Mouse (Mus musculus) intestine, embryonic 16.5 days (tissue): ENCODE data around the gene BC067074. TPM values are rescaled to one million over a fixed set of nuclear protein-coding genes. Genes with fewer than 3 reads are reported as not detected.

Source experiments
- ATAC-seq: fragments of 200-750 bp; cut with Nextera tagmentation; 2 replicates; pipeline ENCODE4 v1.8.0; 2017; ENCODE audit warnings: moderate TSS enrichment, moderate library complexity
- H3K27ac ChIP-seq: fragments of 300-500 bp; sonication (generic); 2 replicates; pipeline ENCODE4 v1.5.1; 2014; ENCODE audit warnings: mild to moderate bottlenecking, low read length
- H3K27me3 ChIP-seq: fragments of 300-500 bp; sonication (generic); replicated peaks from 2 replicates; pipeline ENCODE4 v1.6.1; 2014; ENCODE audit warnings: low read length, control low read depth, mixed read lengths; ENCODE audit not compliant: control insufficient read depth, insufficient read depth
- H3K36me3 ChIP-seq: fragments of 300-500 bp; sonication (generic); 2 replicates; pipeline ENCODE4 v1.6.1; 2014; ENCODE audit warnings: low read length, control low read depth; ENCODE audit not compliant: control insufficient read depth, insufficient read depth
- H3K4me1 ChIP-seq: fragments of 300-500 bp; sonication (generic); 2 replicates; pipeline ENCODE4 v1.6.1; 2014; ENCODE audit warnings: low read length, control low read depth, mixed read lengths; ENCODE audit not compliant: control insufficient read depth, insufficient read depth
- H3K4me2 ChIP-seq: fragments of 300-500 bp; sonication (generic); 2 replicates; pipeline ENCODE4 v1.6.1; 2014; ENCODE audit warnings: low read depth, low read length, control low read depth
- H3K4me3 ChIP-seq: fragments of 300-500 bp; sonication (generic); 2 replicates; pipeline ENCODE4 v1.5.1; 2014; ENCODE audit warnings: mild to moderate bottlenecking, low read length
- H3K9ac ChIP-seq: fragments of 300-500 bp; sonication (generic); 2 replicates; pipeline ENCODE4 v1.6.1; 2014; ENCODE audit warnings: low read depth, low read length
- H3K9me3 ChIP-seq: fragments of 300-500 bp; sonication (generic); 2 replicates; pipeline ENCODE4 v1.6.1; 2016; ENCODE audit warnings: low read length, control low read depth; ENCODE audit not compliant: control insufficient read depth
- WGBS: fragments of 180-500 bp; shearing (Covaris S2); extraction: QIAGEN DNeasy Blood & Tissue Kit; methylation state at CpG from one replicate; pipeline ENCODE4 v1.1.7; 2014; 5-methylcytosine and 5-hydroxymethylcytosine counted together
- polyA plus RNA-seq: library from polyadenylated mRNA; unstranded; fragments of >200 nt; fragmentation: Nextera tagmentation; extraction: Ambion mirVana; gene quantifications from 2 replicates; pipeline ENCODE4 v1.2.1, GENCODE M21; 2015

The BC067074 gene
- polyA plus RNA-seq, 1 experiment from 2014 or later, result 1.8 TPM

GRCm38 (mm10) chr13:113337223-113337858, 44.4 kb downstream of the BC067074 start:
- H3K9me3 ChIP-seq, result no peaks in the 10 kb centered on the region
- no peak overlapping the region for H3K9ac ChIP-seq
- ATAC-seq, result peak; percentile 42; the same call in 1 of the 2 replicates
- peaks cover under 1% of the 10 kb centered on the region; the same call in 1 of the 2 replicates for H3K4me1 ChIP-seq
- no peak overlapping the region for H3K4me3 ChIP-seq
- no peak overlapping the region for H3K27ac ChIP-seq
- H3K27me3 ChIP-seq, result no peaks in the 10 kb centered on the region
- no peaks in the 10 kb centered on the region for H3K36me3 ChIP-seq
- H3K4me2 ChIP-seq, result no peak overlapping the region
- WGBS, result 65% methylated on average over 6 of the region's 6 CpGs

GRCm38 (mm10) chr13:113340644-113341043, 47.7 kb downstream of the BC067074 start:
- ATAC-seq, result no peak
- no peak overlapping the region for H3K9ac ChIP-seq
- H3K4me1 ChIP-seq, result no peaks in the 10 kb centered on the region
- H3K27me3 ChIP-seq, result no peaks in the 10 kb centered on the region
- no peak overlapping the region for H3K4me2 ChIP-seq
- no peak overlapping the region for H3K4me3 ChIP-seq
- whole genome bisulfite sequencing, result 60% methylated on average over 2 of the region's 2 CpGs
- peaks cover 3% of the 10 kb centered on the region; the same call in 1 of the 2 replicates for H3K36me3 ChIP-seq
- no peak overlapping the region for H3K27ac ChIP-seq
- no peaks in the 10 kb centered on the region for H3K9me3 ChIP-seq

GRCm38 (mm10) chr13:113341161-113341560, 48.2 kb downstream of the BC067074 start:
- Histone ChIP-seq H3K9ac (no peak overlapping the region), H3K9me3 (no peaks in the 10 kb centered on the region), H3K27ac (no peak overlapping the region), H3K36me3 (peaks cover 3% of the 10 kb centered on the region; the same call in 1 of the 2 replicates), H3K27me3 (no peaks in the 10 kb centered on the region), H3K4me1 (no peaks in the 10 kb centered on the region), H3K4me2 (no peak overlapping the region), H3K4me3 (no peak overlapping the region)
- no peak for ATAC-seq

GRCm38 (mm10) chr13:113342355-113342919, 49.5 kb downstream of the BC067074 start:
- H3K36me3 ChIP-seq, result peaks cover 3% of the 10 kb centered on the region; the same call in 1 of the 2 replicates
- no peaks in the 10 kb centered on the region for H3K9me3 ChIP-seq
- no peak for ATAC-seq

GRCm38 (mm10) chr13:113350743-113351430, 57.9 kb downstream of the BC067074 start:
- H3K9ac ChIP-seq, result no peak overlapping the region
- H3K4me3 ChIP-seq, result no peak overlapping the region
- peak overlapping the region; percentile 49; the same call in 1 of the 2 replicates for H3K27ac ChIP-seq
- peak; percentile 31; the same call in 1 of the 2 replicates for ATAC-seq
- no peak overlapping the region for H3K4me2 ChIP-seq
- H3K4me1 ChIP-seq, result peaks cover 4% of the 10 kb centered on the region
- H3K27me3 ChIP-seq, result no peaks in the 10 kb centered on the region
- H3K36me3 ChIP-seq, result no peaks in the 10 kb centered on the region
- no peaks in the 10 kb centered on the region for H3K9me3 ChIP-seq
- WGBS, result 64% methylated on average over 11 of the region's 11 CpGs

More at GRCm38 (mm10) chr13:113342355-113342919, 49.5 kb downstream of the BC067074 start:
- Histone ChIP-seq H3K4me2 (no peak overlapping the region), H3K27ac (no peak overlapping the region), H3K4me1 (no peaks in the 10 kb centered on the region), H3K27me3 (no peaks in the 10 kb centered on the region), H3K4me3 (no peak overlapping the region), H3K9ac (no peak overlapping the region)
- 77% methylated on average over 10 of the region's 10 CpGs for WGBS

GRCm38 (mm10) chr13:113353546-113353945, 60.6 kb downstream of the BC067074 start:
- ATAC-seq, result no peak
- H3K36me3 ChIP-seq, result no peaks in the 10 kb centered on the region
- H3K27me3 ChIP-seq, result no peaks in the 10 kb centered on the region
- H3K4me3 ChIP-seq, result no peak overlapping the region
- no peak overlapping the region for H3K9ac ChIP-seq
- no peak overlapping the region for H3K27ac ChIP-seq
- 85% methylated on average over 3 of the region's 3 CpGs for WGBS
- H3K4me2 ChIP-seq, result no peak overlapping the region
- peaks cover 4% of the 10 kb centered on the region for H3K4me1 ChIP-seq
- no peaks in the 10 kb centered on the region for H3K9me3 ChIP-seq

- no peak overlapping the region for H3K4me2 ChIP-seq
- H3K4me1 ChIP-seq, result peaks cover 4% of the 10 kb centered on the region
- no peaks in the 10 kb centered on the region for H3K27me3 ChIP-seq
- H3K9ac ChIP-seq, result no peak overlapping the region
- H3K4me3 ChIP-seq, result no peak overlapping the region
- no peaks in the 10 kb centered on the region for H3K36me3 ChIP-seq
- H3K9me3 ChIP-seq, result no peaks in the 10 kb centered on the region
- no peak for ATAC-seq
- 86% methylated on average over 4 of the region's 4 CpGs for WGBS
- H3K27ac ChIP-seq, result no peak overlapping the region
Measured at GRCm38 (mm10) chr13:113353955-113354354, 61.0 kb downstream of the BC067074 start.

GRCm38 (mm10) chr13:113355022-113355421, 62.1 kb downstream of the BC067074 start:
- Histone ChIP-seq H3K9ac (no peak overlapping the region), H3K27ac (no peak overlapping the region), H3K4me1 (peaks cover 4% of the 10 kb centered on the region), H3K36me3 (no peaks in the 10 kb centered on the region), H3K27me3 (no peaks in the 10 kb centered on the region), H3K4me3 (no peak overlapping the region), H3K9me3 (no peaks in the 10 kb centered on the region), H3K4me2 (no peak overlapping the region)
- no peak for ATAC-seq
- 58% methylated on average over 4 of the region's 4 CpGs for WGBS

GRCm38 (mm10) chr13:113357438-113358144, 64.6 kb downstream of the BC067074 start:
- no peak overlapping the region for H3K9ac ChIP-seq
- no peaks in the 10 kb centered on the region for H3K4me1 ChIP-seq
- no peak overlapping the region for H3K4me3 ChIP-seq
- WGBS, result 80% methylated on average over 13 of the region's 13 CpGs
- H3K36me3 ChIP-seq, result no peaks in the 10 kb centered on the region
- no peak for ATAC-seq
- no peaks in the 10 kb centered on the region for H3K9me3 ChIP-seq
- H3K27me3 ChIP-seq, result no peaks in the 10 kb centered on the region
- no peak overlapping the region for H3K27ac ChIP-seq
- no peak overlapping the region for H3K4me2 ChIP-seq
